Mouse (Mus musculus) forebrain, embryonic 13.5 days (tissue): ENCODE results near the gene Psmd1. TPM values are rescaled to one million over a fixed set of nuclear protein-coding genes. Genes with fewer than 3 reads are reported as not detected.
"Not testable (repeated sequence)": the region's sequence is repeated elsewhere in the genome, so short reads cannot be mapped to it uniquely, and the experiment has no call there.

ENCODE experiments used
- ATAC-seq: fragments of 200-750 bp; cut with Nextera tagmentation; 2 replicates; pipeline ENCODE4 v1.8.0; 2017
- H3K27ac ChIP-seq: fragments of 300-500 bp; sonication (generic); 2 replicates; pipeline ENCODE4 v1.5.1; 2015; ENCODE audit warnings: inconsistent platforms, mild to moderate bottlenecking, moderate library complexity
- H3K27me3 ChIP-seq: fragments of 300-500 bp; sonication (generic); 2 replicates; pipeline ENCODE4 v1.6.1; 2015; ENCODE audit warnings: mild to moderate bottlenecking, inconsistent platforms
- H3K36me3 ChIP-seq: fragments of 300-500 bp; sonication (generic); 2 replicates; pipeline ENCODE4 v1.6.1; 2015; ENCODE audit warnings: mild to moderate bottlenecking, inconsistent platforms; ENCODE audit not compliant: poor library complexity, severe bottlenecking
- H3K4me1 ChIP-seq: fragments of 300-500 bp; sonication (generic); 2 replicates; pipeline ENCODE4 v1.6.1; 2015; ENCODE audit warnings: inconsistent platforms
- H3K4me2 ChIP-seq: fragments of 300-500 bp; sonication (generic); 2 replicates; pipeline ENCODE4 v1.6.1; 2015; ENCODE audit warnings: inconsistent platforms, mild to moderate bottlenecking, moderate library complexity
- H3K4me3 ChIP-seq: fragments of 300-500 bp; sonication (generic); 2 replicates; pipeline ENCODE4 v1.5.1; 2015; ENCODE audit warnings: mild to moderate bottlenecking, inconsistent platforms
- H3K9ac ChIP-seq: fragments of 300-500 bp; sonication (generic); 2 replicates; pipeline ENCODE4 v1.6.1; 2015; ENCODE audit warnings: mild to moderate bottlenecking, inconsistent platforms
- H3K9me3 ChIP-seq: fragments of 300-500 bp; sonication (generic); replicated peaks from 2 replicates; pipeline ENCODE4 v1.6.1; 2016; ENCODE audit warnings: inconsistent platforms
- WGBS: fragments of 180-500 bp; shearing (Covaris S2); methylation state at CpG from one replicate; pipeline ENCODE4 v1.1.7; 2015; 5-methylcytosine and 5-hydroxymethylcytosine counted together
- polyA plus RNA-seq: library from polyadenylated mRNA; unstranded; fragments of >200 nt; fragmentation: Nextera tagmentation; extraction: Ambion mirVana; gene quantifications from 2 replicates; pipeline ENCODE4 v1.2.1, GENCODE M21; 2015

Gene Psmd1
- 182 and 199 TPM in 2 replicates for polyA plus RNA-seq

- under 1% methylated on average over 47 of the region's 47 CpGs for WGBS
Observed at GRCm38 (mm10) chr1:86064271-86064991, at the start of gene Psmd1. Psmd1 (plus strand) TSS chr1:86064387.

GRCm38 (mm10) chr1:86015758-86016157 is 48.4 kb upstream of the Psmd1 start:
- WGBS: 96% methylated on average over 9 of the region's 9 CpGs
- not testable (repeated sequence) for H3K4me1 ChIP-seq, H3K4me2 ChIP-seq, H3K9me3 ChIP-seq, H3K4me3 ChIP-seq, H3K36me3 ChIP-seq, H3K27ac ChIP-seq, H3K9ac ChIP-seq, ATAC-seq
- peaks cover 33% of the 10 kb centered on the region for H3K27me3 ChIP-seq

More at GRCm38 (mm10) chr1:86064271-86064991, at the start of gene Psmd1:
- Histone ChIP-seq H3K4me3 (peak within 1 kb of the TSS; percentile 99), H3K27ac (peak within 1 kb of the TSS; percentile 62), H3K4me1 (peaks cover 16% of the 10 kb centered on the region), H3K36me3 (no peaks in the 10 kb centered on the region), H3K9ac (peak within 1 kb of the TSS; percentile 98), H3K4me2 (peak within 1 kb of the TSS; percentile 96), H3K9me3 (no peaks in the 10 kb centered on the region), H3K27me3 (no peaks in the 10 kb centered on the region)
- ATAC-seq: peak; percentile 96

- H3K27me3 ChIP-seq: peaks cover 33% of the 10 kb centered on the region
- peaks cover 10% of the 10 kb centered on the region; the same call in 1 of the 2 replicates for H3K4me1 ChIP-seq
- H3K9me3 ChIP-seq: no peaks in the 10 kb centered on the region
- no peaks in the 10 kb centered on the region for H3K36me3 ChIP-seq
- no peak within 1 kb of the TSS for H3K4me3 ChIP-seq
- ATAC-seq: no peak
- no peak within 1 kb of the TSS for H3K9ac ChIP-seq
- H3K4me2 ChIP-seq: no peak within 1 kb of the TSS
- 92% methylated on average over 8 of the region's 8 CpGs for WGBS
- no peak within 1 kb of the TSS for H3K27ac ChIP-seq
Observed at GRCm38 (mm10) chr1:86016516-86016915, 47.7 kb upstream of the Psmd1 start, which contains the start of gene Spata3. Spata3 (plus strand) TSS chr1:86016816.

GRCm38 (mm10) chr1:86018235-86019055 is 45.7 kb upstream of the Psmd1 start:
- H3K9ac ChIP-seq: peak overlapping the region; percentile 71
- H3K9me3 ChIP-seq: no peaks in the 10 kb centered on the region
- no peaks in the 10 kb centered on the region for H3K36me3 ChIP-seq
- ATAC-seq: peak; percentile 89
- peaks cover 33% of the 10 kb centered on the region for H3K27me3 ChIP-seq
- no peak overlapping the region for H3K27ac ChIP-seq
- peak overlapping the region; percentile 93 for H3K4me2 ChIP-seq
- peaks cover 10% of the 10 kb centered on the region; the same call in 1 of the 2 replicates for H3K4me1 ChIP-seq
- 2% methylated on average over 60 of the region's 60 CpGs for WGBS
- peak overlapping the region; percentile 54 for H3K4me3 ChIP-seq

DNA sequence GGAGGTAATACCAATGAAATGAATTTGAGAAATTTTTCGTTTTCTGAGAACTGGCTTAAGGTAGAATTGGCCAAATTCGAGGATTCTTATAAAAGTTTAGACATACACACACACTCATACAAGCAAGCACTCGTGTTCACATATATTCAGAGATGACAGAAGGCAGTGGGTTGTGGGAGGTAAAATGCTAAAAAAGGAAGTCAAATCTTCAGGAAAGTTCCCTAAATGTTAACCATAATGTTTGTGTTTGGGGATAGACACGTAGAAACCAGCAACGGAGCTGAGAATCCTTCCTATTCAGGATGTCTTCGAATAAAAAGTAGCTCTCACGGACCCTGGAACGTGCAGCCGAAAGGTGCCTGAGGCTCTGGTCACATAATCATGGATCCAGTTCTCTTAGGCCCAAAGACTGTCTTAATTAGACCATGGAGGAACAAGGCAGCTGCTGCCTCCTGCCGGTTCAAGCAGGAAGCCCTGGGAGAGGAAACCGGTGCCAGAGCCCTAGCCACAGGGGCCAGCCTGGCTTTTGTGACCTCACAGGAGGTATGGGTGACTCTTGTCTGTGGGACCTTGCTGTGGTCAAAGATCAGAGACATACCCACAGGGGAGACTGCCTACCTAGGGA is 42.7 kb upstream of the Psmd1 start:
- Histone ChIP-seq H3K27ac (no peak overlapping the region), H3K9ac (no peak overlapping the region), H3K4me1 (peaks cover 10% of the 10 kb centered on the region; the same call in 1 of the 2 replicates), H3K4me3 (no peak overlapping the region), H3K9me3 (no peaks in the 10 kb centered on the region), H3K4me2 (no peak overlapping the region), H3K36me3 (no peaks in the 10 kb centered on the region), H3K27me3 (peaks cover 31% of the 10 kb centered on the region)
- WGBS: 67% methylated on average over 11 of the region's 11 CpGs
- ATAC-seq: no peak

- Histone ChIP-seq H3K36me3 (no peaks in the 10 kb centered on the region), H3K9me3 (no peaks in the 10 kb centered on the region), H3K4me2 (no peak overlapping the region), H3K27ac (peak overlapping the region; percentile 31), H3K4me3 (no peak overlapping the region), H3K27me3 (no peaks in the 10 kb centered on the region), H3K4me1 (peaks cover 14% of the 10 kb centered on the region; the same call in 1 of the 2 replicates), H3K9ac (no peak overlapping the region)
- WGBS: 11% methylated on average over 11 of the region's 11 CpGs
- ATAC-seq: peak; percentile 83
Observed at GRCm38 (mm10) chr1:86032273-86032987, 31.8 kb upstream of the Psmd1 start.

GRCm38 (mm10) chr1:86038191-86038951 is 25.8 kb upstream of the Psmd1 start:
- Histone ChIP-seq H3K9ac (no peak overlapping the region), H3K4me2 (no peak overlapping the region), H3K4me3 (no peak overlapping the region), H3K27ac (no peak overlapping the region), H3K27me3 (peaks cover 5% of the 10 kb centered on the region; the same call in 1 of the 2 replicates), H3K36me3 (no peaks in the 10 kb centered on the region), H3K4me1 (no peaks in the 10 kb centered on the region), H3K9me3 (peaks cover 13% of the 10 kb centered on the region; the same call in 1 of the 2 replicates)
- no peak for ATAC-seq
- WGBS: 79% methylated on average over 3 of the region's 3 CpGs

DNA sequence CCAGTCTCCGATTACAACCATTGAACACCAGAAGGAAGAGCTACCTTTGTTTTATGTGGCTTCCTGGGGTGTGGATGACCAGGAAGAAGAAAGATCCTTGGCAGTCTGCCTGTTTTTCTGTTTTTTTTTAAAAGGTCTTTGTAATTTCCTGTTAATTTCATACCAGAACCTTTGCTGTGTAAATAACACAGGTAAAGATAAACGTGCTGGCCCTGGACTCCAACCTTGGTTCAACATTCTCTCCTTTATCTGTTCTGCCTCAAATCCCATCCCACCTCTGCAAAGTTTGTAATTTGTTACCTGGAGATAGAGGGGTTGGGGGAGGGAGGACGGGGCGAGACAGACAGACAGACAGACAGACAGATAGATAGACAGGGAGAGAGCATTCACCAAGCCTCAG is 24.1 kb upstream of the Psmd1 start:
- WGBS: 47% methylated on average over 4 of the region's 4 CpGs

GRCm38 (mm10) chr1:86040817-86041216 is 23.4 kb upstream of the Psmd1 start:
- Histone ChIP-seq H3K27ac (no peak overlapping the region), H3K36me3 (no peaks in the 10 kb centered on the region), H3K4me3 (no peak overlapping the region), H3K9me3 (peaks cover 13% of the 10 kb centered on the region; the same call in 1 of the 2 replicates), H3K4me2 (no peak overlapping the region), H3K27me3 (peaks cover 28% of the 10 kb centered on the region), H3K9ac (no peak overlapping the region), H3K4me1 (no peaks in the 10 kb centered on the region)
- WGBS: 92% methylated on average over 3 of the region's 3 CpGs
- no peak for ATAC-seq

More for the DNA sequence above, 24.1 kb upstream of the Psmd1 start:
- peaks cover 13% of the 10 kb centered on the region; the same call in 1 of the 2 replicates for H3K9me3 ChIP-seq
- H3K27me3 ChIP-seq: peaks cover 22% of the 10 kb centered on the region
- no peak for ATAC-seq
- H3K4me2 ChIP-seq: no peak overlapping the region
- no peak overlapping the region for H3K9ac ChIP-seq
- H3K4me1 ChIP-seq: no peaks in the 10 kb centered on the region
- H3K36me3 ChIP-seq: no peaks in the 10 kb centered on the region
- no peak overlapping the region for H3K27ac ChIP-seq
- no peak overlapping the region for H3K4me3 ChIP-seq

GRCm38 (mm10) chr1:86045056-86045455 is 19.1 kb upstream of the Psmd1 start:
- peaks cover 60% of the 10 kb centered on the region for H3K27me3 ChIP-seq
- H3K4me3 ChIP-seq: peak overlapping the region; percentile 61; the same call in 1 of the 2 replicates
- WGBS: 49% methylated on average over 4 of the region's 4 CpGs
- peaks cover 13% of the 10 kb centered on the region; the same call in 1 of the 2 replicates for H3K9me3 ChIP-seq
- no peak overlapping the region for H3K4me2 ChIP-seq
- no peak overlapping the region for H3K9ac ChIP-seq
- peaks cover 12% of the 10 kb centered on the region for H3K4me1 ChIP-seq
- ATAC-seq: no peak
- H3K36me3 ChIP-seq: no peaks in the 10 kb centered on the region
- H3K27ac ChIP-seq: no peak overlapping the region
